Mouse (Mus musculus) small intestine, adult 2 months (tissue): ENCODE results near the gene Emx2.

Experiments used
- CTCF ChIP-seq: fragments of 200-500 bp; IDR thresholded peaks from 2 replicates; pipeline ENCODE4 v1.5.1; 2012; ENCODE audit warnings: low read depth, mild to moderate bottlenecking, control low read depth, inconsistent platforms, low read length, moderate library complexity, mixed read lengths; ENCODE audit not compliant: insufficient replicate concordance, insufficient read length; ENCODE audit errors: extremely low read depth
- POLR2A ChIP-seq: fragments of 200-500 bp; IDR thresholded peaks from 2 replicates; pipeline ENCODE4 v1.6.1; 2012; ENCODE audit warnings: low read depth, mild to moderate bottlenecking, control low read depth, inconsistent platforms, low read length, moderate library complexity

DNA sequence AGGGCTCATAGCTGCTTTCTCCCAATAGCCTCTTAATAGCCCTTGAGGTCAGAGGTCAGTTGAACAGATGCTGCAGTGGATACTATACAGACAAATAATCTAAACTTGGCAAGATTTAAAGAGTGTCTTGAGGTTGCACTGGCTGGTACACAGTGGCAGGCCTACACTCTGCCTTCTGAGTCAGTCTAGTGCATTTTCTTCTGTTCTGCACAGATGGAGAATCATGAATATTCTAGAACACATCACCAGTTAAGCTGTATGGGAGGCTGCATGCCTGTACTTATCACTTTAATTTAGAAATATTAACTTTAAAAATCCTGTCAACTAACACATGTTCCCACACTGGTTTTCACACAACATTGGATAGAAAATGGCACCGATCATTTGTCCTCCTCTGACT, 34.1 kb downstream of the Emx2 start:
- TF ChIP-seq CTCF (no peak), POLR2A (no peak)
